In the genomic region with DNA sequence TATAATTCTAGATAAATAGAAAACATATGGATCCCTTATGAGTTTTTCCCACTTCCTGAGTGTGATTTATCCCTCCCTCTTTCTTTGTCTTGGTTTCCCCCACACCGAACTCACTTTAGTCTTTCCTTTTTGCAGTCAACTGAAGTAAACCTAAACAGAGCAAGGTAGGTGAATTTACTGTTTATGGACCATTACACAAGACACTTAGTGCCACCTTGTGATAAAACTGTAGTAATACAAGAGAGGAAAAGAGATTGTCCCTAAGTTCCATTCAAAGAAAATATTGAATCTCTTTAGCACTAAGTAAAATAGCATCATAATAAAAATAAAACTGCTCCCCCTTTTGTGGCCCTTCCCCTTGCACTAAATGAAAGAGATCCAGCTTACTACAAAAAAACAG, we compare ENCODE assay signal across 12 mouse cellular contexts.
A peak's percentile ranks its signal among the peaks of the same experiment; 100 is the strongest.
DNase-seq lines count a peak whose midpoint lies in the region; ATAC-seq and TF ChIP-seq lines count a peak whose summit lies in the region.
"Had no signal": no experiment of that assay in that cellular context is flagged by ENCODE, and none has a peak within 500 bp of the region (broad histone marks: within the 10 kb centered on the region; RNA-seq: fewer than 3 reads in every experiment).

No protein-coding gene starts in this region.

- H3K4me3 ChIP-seq in layer of hippocampus, adult 2 months, result no peak overlapping the region
- H3K4me3 ChIP-seq: embryonic facial prominence, embryonic 15.5 days; heart, embryonic 10.5 days; liver, embryonic 13.5 days had no signal

- H3K27ac ChIP-seq in layer of hippocampus, adult 2 months, result no peak overlapping the region
- H3K27ac ChIP-seq: embryonic facial prominence, embryonic 15.5 days; heart, embryonic 10.5 days; liver, embryonic 13.5 days had no signal

- no peak for DNase-seq in layer of hippocampus, adult 2 months (ENCODE audit: low spot score in 2 of 2)
- DNase-seq in layer of hippocampus, adult 9-10 months (ENCODE audit: low spot score), result no peak
- DNase-seq in CD4-positive, CD25-positive, alpha-beta regulatory T cell, adult 2 months (ENCODE audit: low read depth, low spot score), result peak; percentile 40
- peak; percentile 10 for DNase-seq in MEL-GATA-1-ER (ENCODE audit: extremely low read depth, low read depth)
- no peak for DNase-seq in spleen, postnatal 14 days (ENCODE audit: low spot score in 2 of 2)
- DNase-seq: adrenal gland, postnatal 36 days; kidney, postnatal 36 days; liver, embryonic 13.5 days had no signal

- peak; percentile 46 for ATAC-seq in inflammation-experienced regulatory T-cells, adult 6 months
- ATAC-seq in cerebellum, adult (ENCODE audit: insufficient number of reproducible peaks, low FRiP score, low TSS enrichment), result no peak

- peak; percentile 82 for TF ChIP-seq CTCF in layer of hippocampus, adult 2 months (conservative IDR thresholded peaks at IDR 0.05)

Comparison
In these comparisons a context has a peak if more than half of its experiments do, and no peak if none do; other contexts are left out.
1. DNase-seq: peak in CD4-positive, CD25-positive, alpha-beta regulatory T cell, adult 2 months (single experiment) and MEL-GATA-1-ER (single experiment); none in layer of hippocampus, adult 2 months (0 of 2), layer of hippocampus, adult 9-10 months (single experiment) and spleen, postnatal 14 days (0 of 2).